Comparison of ENCODE assay signal across 8 mouse cellular contexts in the genomic region with DNA sequence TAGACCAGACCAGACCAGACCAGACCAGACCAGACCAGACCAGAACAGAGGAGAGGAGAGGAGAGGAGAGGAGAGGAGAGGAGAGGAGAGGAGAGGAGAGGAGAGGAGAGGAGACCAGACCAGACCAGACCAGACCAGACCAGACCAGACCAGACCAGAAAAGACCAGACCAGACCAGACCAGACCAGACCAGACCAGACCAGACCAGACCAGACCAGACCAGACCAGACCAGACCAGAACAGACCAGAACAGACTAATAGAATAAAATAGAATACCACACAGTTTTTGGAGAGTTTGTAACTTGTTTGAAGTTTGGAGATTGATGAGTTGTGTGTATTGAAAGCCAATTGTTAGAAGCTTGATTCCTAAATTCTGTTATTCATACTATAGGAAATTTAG.
A peak's percentile ranks its signal among the peaks of the same experiment; 100 is the strongest.
DNase-seq lines count a peak whose midpoint lies in the region.

No protein-coding gene starts in this region.

- DNase-seq in adrenal gland, postnatal 14 days = peak; percentile 69
- DNase-seq in cerebellum, postnatal 36 days = peak; percentile 50 to 59
- DNase-seq in heart, adult 18-20 months = peak; percentile 35 to 47
- peak; percentile 55 for DNase-seq in kidney, postnatal 10 days
- peak; percentile 23 to 50 for DNase-seq in left cerebral cortex, adult 18-20 months (ENCODE audit: low spot score in 2 of 2)
- DNase-seq in lung, postnatal 4 days = peak; percentile 64 to 75
- peak; percentile 57 to 61 for DNase-seq in spleen, postnatal 14 days (ENCODE audit: low spot score in 2 of 2)
- DNase-seq in urinary bladder, postnatal 10 days (ENCODE audit: low spot score) = peak; percentile 96

Comparison
In these comparisons a context has a peak if more than half of its experiments do, and no peak if none do; other contexts are left out.
1. Peak in every context shown above with its lines: DNase-seq.
2. DNase-seq: peak in every context shown above with its lines; median percentile 96 in urinary bladder, postnatal 10 days; 70 in lung, postnatal 4 days; 69 in adrenal gland, postnatal 14 days; 59 in spleen, postnatal 14 days; 55 in kidney, postnatal 10 days; 54 in cerebellum, postnatal 36 days; 41 in heart, adult 18-20 months; 36 in left cerebral cortex, adult 18-20 months.